Mouse (Mus musculus): ENCODE results near the gene Spocd1. TPM values are rescaled to one million over a fixed set of nuclear protein-coding genes. Genes with fewer than 3 reads are reported as not detected.

Gene Spocd1
- total and polyA plus RNA-seq, 2 experiments, result not detected

GRCm38 (mm10) chr4:130001710-130002109 lies 72.7 kb downstream of the Spocd1 start:
- Histone ChIP-seq H3K4me1 (ENCODE audit: control insufficient read depth, insufficient read depth, low read length) (no peaks in the 10 kb centered on the region), H3K36me3 (ENCODE audit: control insufficient read depth, insufficient read depth, low read length) (no peaks in the 10 kb centered on the region), H3K79me2 (ENCODE audit: control insufficient read depth, insufficient read depth, low read length) (no peaks in the 10 kb centered on the region), H3K9ac (ENCODE audit: low read depth, low read length) (no peak overlapping the region), H3K27me3 (ENCODE audit: control insufficient read depth, insufficient read depth, low read length) (0 out of 2 replicates have a peak, but pooled peaks cover 5% of the 10 kb centered on the region), H3K27ac (replicated peaks; ENCODE audit: insufficient read depth, low read depth, low read length) (no peak overlapping the region), H3K4me3 (ENCODE audit: insufficient read depth, low read depth, low read length) (no peak overlapping the region)
- DNase-seq (ENCODE audit: extremely low read depth, low read depth, low spot score), result no peak
- TF ChIP-seq POLR2A (IDR thresholded peaks at IDR 0.05; ENCODE audit: extremely low read depth, insufficient read depth, low read length), result no peak
- WGBS, result 38% methylated on average over 5 of the region's 5 CpGs

GRCm38 (mm10) chr4:130002157-130002556 lies 73.1 kb downstream of the Spocd1 start:
- WGBS, result 71% methylated on average over 10 of the region's 10 CpGs
- Histone ChIP-seq H3K4me3 (ENCODE audit: insufficient read depth, low read depth, low read length) (no peak overlapping the region), H3K27ac (replicated peaks; ENCODE audit: insufficient read depth, low read depth, low read length) (no peak overlapping the region), H3K27me3 (ENCODE audit: control insufficient read depth, insufficient read depth, low read length) (0 out of 2 replicates have a peak, but pooled peaks cover 5% of the 10 kb centered on the region), H3K9ac (ENCODE audit: low read depth, low read length) (no peak overlapping the region), H3K79me2 (ENCODE audit: control insufficient read depth, insufficient read depth, low read length) (no peaks in the 10 kb centered on the region), H3K4me1 (ENCODE audit: control insufficient read depth, insufficient read depth, low read length) (no peaks in the 10 kb centered on the region), H3K36me3 (ENCODE audit: control insufficient read depth, insufficient read depth, low read length) (no peaks in the 10 kb centered on the region)
- TF ChIP-seq POLR2A (IDR thresholded peaks at IDR 0.05; ENCODE audit: extremely low read depth, insufficient read depth, low read length) (no peak), CTCF (IDR thresholded peaks at IDR 0.05; ENCODE audit: low read depth, low read length) (no peak)
- DNase-seq (ENCODE audit: extremely low read depth, low read depth, low spot score), result no peak

GRCm38 (mm10) chr4:130005593-130005992 lies 76.5 kb downstream of the Spocd1 start:
- Histone ChIP-seq H3K9ac (ENCODE audit: low read depth, low read length) (no peak overlapping the region), H3K4me1 (ENCODE audit: control insufficient read depth, insufficient read depth, low read length) (no peaks in the 10 kb centered on the region), H3K4me3 (ENCODE audit: insufficient read depth, low read depth, low read length) (no peak overlapping the region), H3K27ac (replicated peaks; ENCODE audit: insufficient read depth, low read depth, low read length) (no peak overlapping the region), H3K79me2 (ENCODE audit: control insufficient read depth, insufficient read depth, low read length) (no peaks in the 10 kb centered on the region), H3K27me3 (ENCODE audit: control insufficient read depth, insufficient read depth, low read length) (peaks cover 9% of the 10 kb centered on the region; the same call in 1 of the 2 replicates), H3K36me3 (ENCODE audit: control insufficient read depth, insufficient read depth, low read length) (no peaks in the 10 kb centered on the region)
- 54% methylated on average over 9 of the region's 9 CpGs for WGBS
- TF ChIP-seq POLR2A (IDR thresholded peaks at IDR 0.05; ENCODE audit: extremely low read depth, insufficient read depth, low read length) (no peak), CTCF (IDR thresholded peaks at IDR 0.05; ENCODE audit: low read depth, low read length) (no peak)
- no peak for DNase-seq (ENCODE audit: extremely low read depth, low read depth, low spot score)

- H3K9ac ChIP-seq (ENCODE audit: low read depth, low read length), result no peak overlapping the region
- DNase-seq (ENCODE audit: extremely low read depth, low read depth, low spot score), result no peak
- H3K4me1 ChIP-seq (ENCODE audit: control insufficient read depth, insufficient read depth, low read length), result no peaks in the 10 kb centered on the region
- TF ChIP-seq POLR2A (IDR thresholded peaks at IDR 0.05; ENCODE audit: extremely low read depth, insufficient read depth, low read length) (no peak), CTCF (IDR thresholded peaks at IDR 0.05; ENCODE audit: low read depth, low read length) (no peak)
- no peaks in the 10 kb centered on the region for H3K36me3 ChIP-seq (ENCODE audit: control insufficient read depth, insufficient read depth, low read length)
- H3K27me3 ChIP-seq (ENCODE audit: control insufficient read depth, insufficient read depth, low read length), result peaks cover 9% of the 10 kb centered on the region; the same call in 1 of the 2 replicates
- no peak overlapping the region for H3K4me3 ChIP-seq (ENCODE audit: insufficient read depth, low read depth, low read length)
- WGBS, result 20% methylated on average over 24 of the region's 25 CpGs
- H3K27ac ChIP-seq (replicated peaks; ENCODE audit: insufficient read depth, low read depth, low read length), result no peak overlapping the region
- H3K79me2 ChIP-seq (ENCODE audit: control insufficient read depth, insufficient read depth, low read length), result no peaks in the 10 kb centered on the region
Observed at GRCm38 (mm10) chr4:130006533-130006932, 77.5 kb downstream of the Spocd1 start.

Other genes with a start within 250 kb of the Spocd1 start
- 1.5 and 1.8 TPM in 2 replicates for gene Tmem39b, start 232.4 kb upstream of the Spocd1 start, total RNA-seq (2014; rRNA removed)
- 12.5 and 15.6 TPM in 2 replicates for gene Tmem39b, start 232.4 kb upstream of the Spocd1 start, polyA plus RNA-seq (2012; rRNA removed)
- gene Khdrbs1, start 186.9 kb upstream of the Spocd1 start, total RNA-seq (2014; rRNA removed), result 12.2 and 12.3 TPM in 2 replicates
- 6.9 and 7.9 TPM in 2 replicates for gene Khdrbs1, start 186.9 kb upstream of the Spocd1 start, polyA plus RNA-seq (2012; rRNA removed)
- 58.4 and 63.4 TPM in 2 replicates for gene Ptp4a2, start 118.0 kb upstream of the Spocd1 start, total RNA-seq (2014; rRNA removed)
- gene Ptp4a2, start 118.0 kb upstream of the Spocd1 start, polyA plus RNA-seq (2012; rRNA removed), result 41.1 and 49.5 TPM in 2 replicates
- 0.07 TPM in 1 of 2 replicates, not detected in the other for gene Adgrb2, start 55.6 kb downstream of the Spocd1 start, total RNA-seq (2014; rRNA removed)
- gene Adgrb2, start 55.6 kb downstream of the Spocd1 start, polyA plus RNA-seq (2012; rRNA removed), result 0.06 TPM in 1 of 2 replicates, not detected in the other
- gene Col16a1, start 118.6 kb downstream of the Spocd1 start, total RNA-seq (2014; rRNA removed), result 1.9 and 2.4 TPM in 2 replicates
- 1.9 and 2.0 TPM in 2 replicates for gene Col16a1, start 118.6 kb downstream of the Spocd1 start, polyA plus RNA-seq (2012; rRNA removed)
- 23.1 and 30.1 TPM in 2 replicates for gene Pef1, start 173.3 kb downstream of the Spocd1 start, total RNA-seq (2014; rRNA removed)
- gene Pef1, start 173.3 kb downstream of the Spocd1 start, polyA plus RNA-seq (2012; rRNA removed), result 77.2 and 79.8 TPM in 2 replicates
- gene Hcrtr1, start 210.1 kb downstream of the Spocd1 start, total RNA-seq (2014; rRNA removed), result not detected in 2 replicates
- gene Hcrtr1, start 210.1 kb downstream of the Spocd1 start, polyA plus RNA-seq (2012; rRNA removed), result 0.04 TPM in 1 of 2 replicates, not detected in the other
- 13.3 and 21.4 TPM in 2 replicates for gene Tinagl1, start 245.9 kb downstream of the Spocd1 start, total RNA-seq (2014; rRNA removed)
- gene Tinagl1, start 245.9 kb downstream of the Spocd1 start, polyA plus RNA-seq (2012; rRNA removed), result 30.5 and 35.3 TPM in 2 replicates

All from liver, adult 2 months (tissue).